Mouse (Mus musculus) stomach, postnatal 0 days (tissue): Measurements from ENCODE around the gene Castor2.

ENCODE experiments used
- CTCF ChIP-seq: IDR thresholded peaks from 2 replicates; pipeline ENCODE4 v1.5.1; 2016; ENCODE audit warnings: antibody characterized with exemption, low read depth, mild to moderate bottlenecking, moderate library complexity
- EP300 ChIP-seq: optimal IDR thresholded peaks from 2 replicates; pipeline ENCODE3; 2016; ENCODE audit warnings: antibody characterized with exemption

DNA sequence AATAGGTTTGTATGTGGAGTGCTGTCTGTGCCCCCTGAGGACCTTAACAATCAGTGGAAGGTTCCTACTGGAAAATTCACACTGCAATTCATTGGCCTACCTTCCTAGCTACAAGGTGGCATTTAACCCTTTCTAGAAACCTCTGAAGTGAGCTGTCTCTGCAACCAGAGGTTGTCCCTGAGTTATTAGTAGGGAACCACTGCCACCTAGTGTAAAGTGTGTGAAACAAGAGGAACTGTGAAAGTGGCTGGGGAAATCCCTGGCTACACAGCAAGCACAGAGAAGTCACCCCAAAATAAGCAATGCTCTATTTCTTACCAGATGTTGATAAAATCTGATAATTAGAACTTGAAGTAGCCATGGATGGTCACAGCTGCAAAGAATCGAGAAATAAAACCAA is 31.6 kb upstream of the Castor2 start:
- TF ChIP-seq CTCF (peak; percentile 78), EP300 (no peak)
